Mouse (Mus musculus): ENCODE measurements around the gene Kansl2.

DNA sequence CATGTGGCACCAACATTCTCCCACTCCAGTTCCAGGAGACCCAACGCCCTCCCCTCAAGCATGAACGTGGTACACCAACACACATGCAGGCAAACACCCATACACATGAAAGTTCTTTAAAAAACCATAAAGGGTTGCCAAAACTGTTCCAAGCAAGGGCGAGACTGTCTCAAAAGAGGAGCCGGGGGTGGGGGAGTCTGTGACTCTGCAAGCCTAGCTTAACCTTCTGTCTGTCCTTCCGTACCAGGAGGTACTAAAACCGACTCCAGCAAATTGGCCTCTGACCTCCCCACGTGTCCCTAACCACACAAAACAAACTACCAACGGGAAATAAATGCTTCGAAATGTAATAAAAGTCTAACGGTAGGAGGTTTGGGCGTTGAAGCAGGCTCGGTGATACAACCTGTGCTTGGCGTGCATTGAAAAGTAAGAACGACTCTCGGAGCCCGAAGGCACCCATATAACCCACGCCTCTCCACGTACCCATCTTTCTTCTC is 981 bp downstream of the Kansl2 start:
- TF ChIP-seq EP300 (IDR thresholded peaks at IDR 0.05; ENCODE audit: low read depth) (no peak), CTCF (IDR thresholded peaks at IDR 0.05; ENCODE audit: low read depth) (no peak)
